Mouse (Mus musculus) heart, embryonic 14.5 days (tissue): ENCODE measurements around the gene Ltbp3. TPM values are rescaled to one million over a fixed set of nuclear protein-coding genes. Genes with fewer than 3 reads are reported as not detected.

Source experiments
- ATAC-seq: fragments of 200-750 bp; cut with Nextera tagmentation; 2 replicates; pipeline ENCODE4 v1.8.0; 2017; ENCODE audit warnings: low read depth, moderate TSS enrichment; ENCODE audit not compliant: insufficient number of reproducible peaks, insufficient read depth, low FRiP score
- H3K27ac ChIP-seq, 2 experiments: fragments of 200-500 bp in 1 of 2; fragments of 300-500 bp in 1 of 2; sonication (generic) in 1 of 2; replicated peaks in 1 of 2; 2 replicates each; pipeline ENCODE4 v1.5.1; 2012 to 2014; ENCODE audit warnings: low read depth in 2 of 2, low read length in 2 of 2, control low read depth in 1 of 2, mild to moderate bottlenecking in 1 of 2, mixed read lengths in 1 of 2; ENCODE audit not compliant: control insufficient read depth in 1 of 2, insufficient read depth in 1 of 2
- H3K27me3 ChIP-seq: fragments of 300-500 bp; sonication (generic); 2 replicates; pipeline ENCODE4 v1.6.1; 2014; ENCODE audit warnings: mild to moderate bottlenecking, low read length, control low read depth; ENCODE audit not compliant: control insufficient read depth, insufficient read depth
- H3K36me3 ChIP-seq: fragments of 300-500 bp; sonication (generic); 2 replicates; pipeline ENCODE4 v1.6.1; 2014; ENCODE audit warnings: mild to moderate bottlenecking, control low read depth, low read length, mixed read lengths; ENCODE audit not compliant: control insufficient read depth, insufficient read depth
- H3K4me1 ChIP-seq, 2 experiments: fragments of 200-500 bp in 1 of 2; fragments of 300-500 bp in 1 of 2; sonication (generic) in 1 of 2; 2 replicates each; pipeline ENCODE4 v1.6.1; 2012 to 2014; ENCODE audit warnings: low read length in 2 of 2, control low read depth in 1 of 2, mixed read lengths in 1 of 2; ENCODE audit not compliant: control insufficient read depth in 2 of 2, insufficient read depth in 2 of 2
- H3K4me2 ChIP-seq: fragments of 300-500 bp; sonication (generic); 2 replicates; pipeline ENCODE4 v1.6.1; 2014; ENCODE audit warnings: mild to moderate bottlenecking, low read length
- H3K4me3 ChIP-seq, 2 experiments: fragments of 200-500 bp in 1 of 2; fragments of 300-500 bp in 1 of 2; sonication (generic) in 1 of 2; 2 replicates each; pipeline ENCODE4 v1.5.1; 2012 to 2014; ENCODE audit warnings: low read length in 2 of 2, mild to moderate bottlenecking in 2 of 2, control low read depth in 1 of 2, low read depth in 1 of 2, moderate library complexity in 1 of 2; ENCODE audit not compliant: control insufficient read depth in 1 of 2, insufficient read depth in 1 of 2
- H3K9ac ChIP-seq: fragments of 300-500 bp; sonication (generic); 2 replicates; pipeline ENCODE4 v1.6.1; 2014; ENCODE audit warnings: mild to moderate bottlenecking, low read length
- H3K9me3 ChIP-seq: fragments of 300-500 bp; sonication (generic); 2 replicates; pipeline ENCODE4 v1.6.1; 2016; ENCODE audit warnings: low read length, control low read depth; ENCODE audit not compliant: control insufficient read depth
- WGBS: fragments of 180-500 bp; shearing (Covaris S2); extraction: QIAGEN DNeasy Blood & Tissue Kit; methylation state at CpG from one replicate; pipeline ENCODE4 v1.1.7; 2014; 5-methylcytosine and 5-hydroxymethylcytosine counted together
- polyA plus RNA-seq: library from polyadenylated mRNA; unstranded; fragments of >200 nt; fragmentation: Nextera tagmentation; extraction: Ambion mirVana; gene quantifications from 2 replicates; pipeline ENCODE4 v1.2.1, GENCODE M21; 2014

The Ltbp3 gene
- polyA plus RNA-seq, 1 experiment from 2014 or later = 35.7 TPM

GRCm38 (mm10) chr19:5725029-5725707, 15.5 kb upstream of the Ltbp3 start:
- Histone ChIP-seq H3K27ac (peak overlapping the region; percentile 97 to 98), H3K36me3 (peaks cover 51% of the 10 kb centered on the region), H3K9ac (peak overlapping the region; percentile 98), H3K4me3 (peak overlapping the region; percentile 84 to 96), H3K27me3 (no peaks in the 10 kb centered on the region), H3K9me3 (no peaks in the 10 kb centered on the region), H3K4me2 (peak overlapping the region; percentile 87), H3K4me1 (peaks cover 27 to 47% of the 10 kb centered on the region in 2 experiments)
- WGBS = 20% methylated on average over 12 of the region's 12 CpGs
- ATAC-seq = peak; percentile 75

- H3K4me3 ChIP-seq = peak within 1 kb of the TSS; percentile 84 to 96
- H3K27ac ChIP-seq = peak within 1 kb of the TSS; percentile 97 to 98
- H3K4me2 ChIP-seq = peak within 1 kb of the TSS; percentile 87
- H3K27me3 ChIP-seq = no peaks in the 10 kb centered on the region
- peaks cover 48% of the 10 kb centered on the region for H3K36me3 ChIP-seq
- peak; percentile 18; the same call in 1 of the 2 replicates for ATAC-seq
- peaks cover 29 to 51% of the 10 kb centered on the region in 2 experiments for H3K4me1 ChIP-seq
- 1% methylated on average over 49 of the region's 49 CpGs for WGBS
- H3K9me3 ChIP-seq = no peaks in the 10 kb centered on the region
- H3K9ac ChIP-seq = peak within 1 kb of the TSS; percentile 98
These were observed 14.8 kb upstream of the Ltbp3 start, which contains the start of gene Ehbp1l1 for GRCm38 (mm10) chr19:5725767-5726515. Gene Ehbp1l1 (minus strand): TSS chr19:5726317.

- Histone ChIP-seq H3K36me3 (peaks cover 36% of the 10 kb centered on the region), H3K9ac (peak overlapping the region; percentile 99), H3K4me3 (peak overlapping the region; percentile 34 to 96), H3K27ac (peak overlapping the region; percentile 29 to 98), H3K27me3 (no peaks in the 10 kb centered on the region), H3K4me1 (peaks cover 30 to 58% of the 10 kb centered on the region in 2 experiments), H3K4me2 (peak overlapping the region; percentile 87), H3K9me3 (no peaks in the 10 kb centered on the region)
- ATAC-seq = no peak
- 63% methylated on average over 15 of the region's 15 CpGs for WGBS
These were observed 13.6 kb upstream of the Ltbp3 start for GRCm38 (mm10) chr19:5726961-5727578.

DNA sequence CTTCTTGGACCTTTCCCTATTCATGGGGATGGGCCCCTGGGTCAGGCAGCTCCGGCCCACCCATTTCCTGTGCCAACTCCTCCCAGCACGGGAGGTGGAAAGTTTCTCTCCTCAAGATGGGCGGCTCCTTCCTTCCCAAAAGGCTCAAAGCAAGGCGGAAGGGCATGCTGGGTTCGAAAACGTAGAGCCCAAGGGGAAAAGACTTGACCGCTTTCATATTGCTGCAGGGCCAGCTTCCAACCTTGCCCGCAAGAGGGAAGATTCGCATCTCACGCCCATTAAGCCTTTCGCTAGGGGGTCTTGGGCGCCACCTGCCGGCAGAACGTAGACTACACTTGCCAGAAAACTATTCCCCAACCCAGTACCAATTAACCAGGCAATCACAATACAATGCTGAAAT, 13.0 kb upstream of the Ltbp3 start:
- H3K27ac ChIP-seq = peak overlapping the region; percentile 29 to 98
- no peak for ATAC-seq
- H3K9ac ChIP-seq = peak overlapping the region; percentile 99
- H3K9me3 ChIP-seq = no peaks in the 10 kb centered on the region
- no peaks in the 10 kb centered on the region for H3K27me3 ChIP-seq
- WGBS = 6% methylated on average over 14 of the region's 14 CpGs
- peaks cover 30% of the 10 kb centered on the region for H3K36me3 ChIP-seq
- H3K4me3 ChIP-seq = peak overlapping the region; percentile 95 to 96
- H3K4me1 ChIP-seq = peaks cover 30 to 57% of the 10 kb centered on the region in 2 experiments
- H3K4me2 ChIP-seq = peak overlapping the region; percentile 87

DNA sequence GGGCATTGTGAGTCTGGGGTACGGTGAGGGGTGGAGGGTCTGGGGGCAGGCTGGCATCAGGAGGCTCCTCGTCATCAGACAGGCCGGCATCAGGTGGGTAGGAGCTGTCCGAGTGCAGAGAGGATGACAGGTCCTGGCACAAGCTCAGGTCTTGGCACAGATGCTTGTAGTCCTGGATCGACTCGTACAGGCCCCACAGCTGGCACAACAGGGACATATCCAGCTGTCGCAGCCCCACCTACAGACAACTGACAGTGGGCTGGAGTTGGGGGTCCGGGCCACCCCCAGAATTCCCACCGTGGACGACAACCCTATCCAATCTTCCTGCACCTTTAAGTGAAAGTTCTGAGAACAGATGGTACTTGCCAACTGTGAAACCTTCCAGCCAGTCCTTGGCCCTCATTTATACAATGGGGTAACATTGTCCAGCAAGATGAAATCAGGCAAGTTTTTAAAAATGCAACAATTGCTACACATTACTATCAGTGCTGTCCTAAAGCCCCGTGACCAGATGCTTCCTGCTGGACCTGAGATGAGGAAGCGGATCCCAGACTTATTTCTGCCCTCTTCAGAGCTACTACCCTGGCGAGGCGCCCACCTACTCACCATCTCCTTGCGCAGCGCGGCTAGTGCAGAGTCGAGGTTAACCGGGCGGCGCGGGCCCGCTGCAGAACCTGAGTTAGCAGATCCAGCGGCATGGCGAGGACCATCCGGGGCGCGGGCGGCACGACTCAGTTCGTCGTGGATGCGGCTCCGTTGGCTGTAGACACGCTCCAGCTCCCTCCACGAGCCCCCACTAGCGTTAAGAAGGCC, 11.9 kb upstream of the Ltbp3 start:
- H3K36me3 ChIP-seq = peaks cover 19% of the 10 kb centered on the region
- WGBS = 9% methylated on average over 37 of the region's 37 CpGs
- peak overlapping the region; percentile 95 to 96 for H3K4me3 ChIP-seq
- peak overlapping the region; percentile 87 for H3K4me2 ChIP-seq
- no peak for ATAC-seq
- no peaks in the 10 kb centered on the region for H3K9me3 ChIP-seq
- H3K27me3 ChIP-seq = no peaks in the 10 kb centered on the region
- H3K4me1 ChIP-seq = peaks cover 29 to 48% of the 10 kb centered on the region in 2 experiments
- H3K27ac ChIP-seq = peak overlapping the region; percentile 83 to 98
- H3K9ac ChIP-seq = peak overlapping the region; percentile 99

- Histone ChIP-seq H3K4me2 (peak within 1 kb of the TSS; percentile 87), H3K4me3 (peak within 1 kb of the TSS; percentile 95 to 96), H3K36me3 (peaks cover 13% of the 10 kb centered on the region), H3K9ac (peak within 1 kb of the TSS; percentile 99), H3K27me3 (no peaks in the 10 kb centered on the region), H3K27ac (peak within 1 kb of the TSS; percentile 83 to 98), H3K9me3 (no peaks in the 10 kb centered on the region), H3K4me1 (peaks cover 23 to 42% of the 10 kb centered on the region in 2 experiments)
- WGBS = 1% methylated on average over 37 of the region's 37 CpGs
- ATAC-seq = peak; percentile 62
These were observed 11.3 kb upstream of the Ltbp3 start, which contains the start of gene Fam89b for GRCm38 (mm10) chr19:5729444-5729815. Gene Fam89b (minus strand): TSS chr19:5729653.
